Mouse (Mus musculus): ENCODE measurements at regions not wholly inside any gene's neighbourhood (a gene's known extent, or its start where the extent isn't known, plus 50 kb on each side); places are given as distances from the start of the nearest gene placed in this dataset.

GRCm38 (mm10) chr2:51241573-51241972, 92.7 kb upstream of the Rnd3 start:
- TF ChIP-seq CTCF (conservative IDR thresholded peaks at IDR 0.05; ENCODE audit: insufficient read depth, insufficient read length, low read depth, low read length) (no peak), POLR2A (IDR thresholded peaks at IDR 0.05; ENCODE audit: low read depth, low read length) (no peak)

Measured in kidney, adult 2 months (tissue).